Mouse (Mus musculus): ENCODE results near the gene Il18r1. TPM values are rescaled to one million over a fixed set of nuclear protein-coding genes. Genes with fewer than 3 reads are reported as not detected.

The Il18r1 gene
- polyA plus RNA-seq, 1 experiment = not detected

- H3K4me1 ChIP-seq (ENCODE audit: control insufficient read depth) = no peaks in the 10 kb centered on the region
- no peak overlapping the region for H3K4me3 ChIP-seq (replicated peaks)
- H3K36me3 ChIP-seq (ENCODE audit: control insufficient read depth) = no peaks in the 10 kb centered on the region
- H3K27me3 ChIP-seq (ENCODE audit: control insufficient read depth) = no peaks in the 10 kb centered on the region
- H3K9me3 ChIP-seq (ENCODE audit: control insufficient read depth, low read length) = no peaks in the 10 kb centered on the region
- TF ChIP-seq TAL1 (IDR thresholded peaks at IDR 0.05; ENCODE audit: low read length) (no peak), GATA1 (IDR thresholded peaks at IDR 0.05; ENCODE audit: low read length) (no peak)
These were observed 82.4 kb downstream of the Il18r1 start for GRCm38 (mm10) chr1:40547762-40548161.

Other genes with a start within 250 kb of the Il18r1 start
- gene Il1r1, start 240.5 kb upstream of the Il18r1 start, polyA plus RNA-seq (2012) = 0.01 TPM in 1 of 2 replicates, not detected in the other
- 0.01 TPM in 1 of 2 replicates, not detected in the other for gene Il1rl2, start 140.9 kb upstream of the Il18r1 start, polyA plus RNA-seq (2012)
- gene Il1rl1, start 36.0 kb upstream of the Il18r1 start, polyA plus RNA-seq (2012) = 0.05 and 0.08 TPM in 2 replicates
- 0.01 TPM in 1 of 2 replicates, not detected in the other for gene Il18rap, start 49.8 kb downstream of the Il18r1 start, polyA plus RNA-seq (2012)
- gene Slc9a4, start 114.5 kb downstream of the Il18r1 start, polyA plus RNA-seq (2012) = not detected in 2 replicates
- gene Slc9a2, start 215.0 kb downstream of the Il18r1 start, polyA plus RNA-seq (2012) = not detected in 2 replicates

Measured in erythroblast, embryonic 14.5 days (primary cell).